Mouse (Mus musculus) thymus, adult 2 months (tissue): ENCODE data around the gene Whrn. TPM values are rescaled to one million over a fixed set of nuclear protein-coding genes. Genes with fewer than 3 reads are reported as not detected.

Experiments used
- DNase-seq: peaks from one replicate; pipeline ENCODE4 v3.0.0; 2021
- H3K27ac ChIP-seq: fragments of 200-500 bp; 2 replicates; pipeline ENCODE4 v1.5.1; 2012; ENCODE audit warnings: low read length, control low read depth; ENCODE audit not compliant: control insufficient read depth, insufficient read depth
- H3K27me3 ChIP-seq: fragments of 200-500 bp; 2 replicates; pipeline ENCODE4 v1.6.1; 2012; ENCODE audit warnings: mild to moderate bottlenecking, low read length, moderate library complexity, mixed read lengths; ENCODE audit not compliant: control insufficient read depth, insufficient read depth
- H3K36me3 ChIP-seq: fragments of 200-500 bp; 2 replicates; pipeline ENCODE4 v1.6.1; 2012; ENCODE audit warnings: mild to moderate bottlenecking, low read length, moderate library complexity; ENCODE audit not compliant: control insufficient read depth, insufficient read depth
- H3K4me1 ChIP-seq: fragments of 200-500 bp; replicated peaks from 2 replicates; pipeline ENCODE4 v1.6.1; 2012; ENCODE audit warnings: low read length; ENCODE audit not compliant: control insufficient read depth, insufficient read depth
- H3K4me3 ChIP-seq: fragments of 200-500 bp; 2 replicates; pipeline ENCODE4 v1.5.1; 2012; ENCODE audit warnings: mild to moderate bottlenecking, low read length, control low read depth, moderate library complexity; ENCODE audit not compliant: control insufficient read depth, insufficient read depth
- CTCF ChIP-seq: fragments of 200-500 bp; IDR thresholded peaks from 2 replicates; pipeline ENCODE4 v1.5.1; 2012; ENCODE audit warnings: mild to moderate bottlenecking, control low read depth, low read length, moderate library complexity, borderline replicate concordance; ENCODE audit not compliant: control insufficient read depth, poor library complexity, insufficient read depth; ENCODE audit errors: extremely low read depth
- POLR2A ChIP-seq: fragments of 200-500 bp; IDR thresholded peaks from 2 replicates; pipeline ENCODE4 v1.6.1; 2012; ENCODE audit warnings: mild to moderate bottlenecking, low read length, control low read depth, moderate library complexity; ENCODE audit not compliant: control insufficient read depth, poor library complexity, insufficient read depth; ENCODE audit errors: extremely low read depth
- WGBS: fragments of 180-500 bp; shearing (Covaris S2); methylation state at CpG from one replicate; pipeline ENCODE4 v1.1.7; 2018; 5-methylcytosine and 5-hydroxymethylcytosine counted together
- polyA plus RNA-seq: library from polyadenylated mRNA; depleted of rRNA; stranded (reverse); fragments of >200 nt; gene quantifications from 2 replicates; pipeline ENCODE4 v1.2.3, GENCODE M21; 2012

Gene Whrn
- polyA plus RNA-seq, 1 experiment = 132 TPM

GRCm38 (mm10) chr4:63476891-63477290 lies 18.9 kb downstream of the Whrn start:
- DNase-seq = no peak
- H3K4me1 ChIP-seq = peaks cover 56% of the 10 kb centered on the region
- no peak for TF ChIP-seq POLR2A
- no peak for TF ChIP-seq CTCF
- no peaks in the 10 kb centered on the region for H3K36me3 ChIP-seq
- no peaks in the 10 kb centered on the region for H3K27me3 ChIP-seq
- H3K27ac ChIP-seq = no peak overlapping the region
- H3K4me3 ChIP-seq = no peak overlapping the region
- WGBS = 95% methylated on average over 6 of the region's 6 CpGs

- WGBS = 42% methylated on average over 3 of the region's 3 CpGs
- DNase-seq = peak; percentile 32
Measured at GRCm38 (mm10) chr4:63475208-63475607, 20.6 kb downstream of the Whrn start.

DNA sequence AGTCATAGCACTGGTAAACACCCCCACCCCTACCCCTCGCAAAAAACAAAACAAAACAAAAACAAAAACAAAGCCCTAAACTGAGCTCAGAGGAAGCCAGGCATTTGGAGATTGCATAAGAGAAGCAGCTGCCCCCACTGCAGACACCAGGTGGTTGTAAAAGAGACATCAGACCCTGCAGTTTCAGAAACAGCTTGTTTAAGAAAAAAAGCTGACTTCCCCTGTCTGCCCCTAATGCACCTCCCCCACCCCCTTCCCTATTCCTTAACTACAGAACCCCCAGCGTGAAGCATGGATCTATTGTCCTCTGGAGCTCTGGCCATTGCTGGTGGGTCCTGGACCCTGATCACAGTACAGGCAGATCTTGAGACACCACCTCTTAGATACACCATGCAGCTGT lies 21.4 kb downstream of the Whrn start:
- H3K4me1 ChIP-seq = peaks cover 49% of the 10 kb centered on the region
- 20% methylated on average over 2 of the region's 2 CpGs for whole genome bisulfite sequencing
- TF ChIP-seq CTCF (no peak), POLR2A (no peak)

More at GRCm38 (mm10) chr4:63475208-63475607, 20.6 kb downstream of the Whrn start:
- H3K36me3 ChIP-seq = 0 out of 2 replicates have a peak, but pooled peaks cover 5% of the 10 kb centered on the region
- peak overlapping the region; percentile 90 for H3K27ac ChIP-seq
- TF ChIP-seq CTCF = no peak
- TF ChIP-seq POLR2A = no peak
- peaks cover 46% of the 10 kb centered on the region for H3K4me1 ChIP-seq
- no peak overlapping the region for H3K4me3 ChIP-seq
- H3K27me3 ChIP-seq = no peaks in the 10 kb centered on the region

GRCm38 (mm10) chr4:63467338-63467737 lies 28.5 kb downstream of the Whrn start:
- WGBS = 95% methylated on average over 9 of the region's 10 CpGs
- H3K27me3 ChIP-seq = no peaks in the 10 kb centered on the region
- H3K4me3 ChIP-seq = no peak overlapping the region
- H3K4me1 ChIP-seq = peaks cover 7% of the 10 kb centered on the region
- no peak overlapping the region for H3K27ac ChIP-seq
- 0 out of 2 replicates have a peak, but pooled peaks cover 5% of the 10 kb centered on the region for H3K36me3 ChIP-seq
- DNase-seq = no peak
- no peak for TF ChIP-seq POLR2A
- TF ChIP-seq CTCF = no peak

More for the DNA sequence above, 21.4 kb downstream of the Whrn start:
- Histone ChIP-seq H3K4me3 (no peak overlapping the region), H3K36me3 (0 out of 2 replicates have a peak, but pooled peaks cover 5% of the 10 kb centered on the region), H3K27me3 (no peaks in the 10 kb centered on the region), H3K27ac (peak overlapping the region; percentile 90)
- DNase-seq = peak; percentile 34

DNA sequence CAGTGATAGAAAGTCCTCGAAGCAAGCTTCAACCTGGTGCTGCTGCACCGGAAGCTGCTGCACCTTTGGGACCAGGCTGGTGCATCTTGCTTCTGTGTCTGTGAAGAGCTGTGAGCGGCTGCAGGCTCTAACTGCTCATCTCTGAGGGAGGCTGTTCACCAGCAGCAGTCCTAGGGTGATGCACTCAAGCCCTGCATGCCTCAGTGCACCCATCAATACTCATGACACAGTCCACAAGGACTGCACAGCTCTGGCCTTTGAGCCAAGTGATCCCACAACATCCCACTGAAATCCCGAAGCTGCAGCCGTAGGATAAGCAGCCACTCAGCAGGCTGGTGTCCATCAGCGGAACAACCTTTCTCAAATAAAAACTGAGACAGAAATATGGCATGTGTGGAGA lies 29.6 kb downstream of the Whrn start:
- no peak for DNase-seq
- WGBS = 96% methylated on average over 6 of the region's 6 CpGs
- TF ChIP-seq CTCF = no peak
- TF ChIP-seq POLR2A = no peak
- no peaks in the 10 kb centered on the region for H3K27me3 ChIP-seq
- H3K4me3 ChIP-seq = no peak overlapping the region
- peaks cover 7% of the 10 kb centered on the region for H3K4me1 ChIP-seq
- H3K36me3 ChIP-seq = 0 out of 2 replicates have a peak, but pooled peaks cover 4% of the 10 kb centered on the region
- H3K27ac ChIP-seq = no peak overlapping the region

DNA sequence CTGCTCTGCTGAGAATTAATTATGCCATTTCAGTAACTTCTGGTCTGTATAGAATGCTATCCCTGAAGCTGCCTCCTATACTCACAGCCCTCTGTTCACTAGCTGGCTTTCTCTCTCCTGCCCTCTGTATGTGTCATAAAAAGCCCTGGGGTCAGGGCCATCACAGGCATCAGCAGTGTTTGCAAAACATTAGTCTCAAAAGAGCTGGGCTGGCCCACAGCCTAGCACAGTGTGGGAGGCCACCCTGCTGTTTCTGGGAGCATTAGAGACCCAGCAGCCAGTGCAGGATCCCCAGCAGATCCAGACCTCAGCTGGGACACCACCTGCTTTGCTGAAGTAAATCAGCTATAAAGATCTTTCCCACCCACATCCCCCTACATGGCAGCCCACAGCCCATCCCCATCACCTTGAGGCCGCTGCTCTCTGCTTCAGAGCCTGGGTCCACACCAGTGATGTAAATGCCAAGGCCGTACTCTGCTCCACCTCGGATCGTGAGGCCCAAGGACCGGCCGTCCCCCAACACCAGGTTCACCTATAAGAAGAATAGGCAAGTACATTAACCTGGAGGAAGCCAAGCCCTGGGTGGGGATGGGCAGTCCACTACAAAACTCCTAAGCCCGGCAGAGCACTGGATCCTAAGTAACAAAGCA lies 34.8 kb downstream of the Whrn start:
- Histone ChIP-seq H3K27me3 (no peaks in the 10 kb centered on the region), H3K4me1 (0 out of 2 replicates have a peak, but pooled peaks cover 3% of the 10 kb centered on the region), H3K36me3 (peaks cover 8% of the 10 kb centered on the region; the same call in 1 of the 2 replicates), H3K27ac (no peak overlapping the region), H3K4me3 (no peak overlapping the region)
- no peak for TF ChIP-seq CTCF
- TF ChIP-seq POLR2A = no peak
- DNase-seq = no peak
- 94% methylated on average over 7 of the region's 7 CpGs for WGBS
